In genomic region chr10:127599252-127599651, GRCm38 (mm10) we compare ENCODE assay signal across 9 mouse cellular contexts. TPM values are rescaled to one million over a fixed set of nuclear protein-coding genes. Genes with fewer than 3 reads are reported as not detected.
DNase-seq lines count a peak whose midpoint lies in the region; ATAC-seq and TF ChIP-seq lines count a peak whose summit lies in the region.
"Had no signal": no experiment of that assay in that cellular context is flagged by ENCODE, and none has a peak within 500 bp of the region (broad histone marks: within the 10 kb centered on the region; RNA-seq: fewer than 3 reads in every experiment).

No protein-coding gene starts in this region.

- TF ChIP-seq POLR2A in small intestine, adult 2 months (IDR thresholded peaks at IDR 0.05; ENCODE audit: low read depth, low read length), result no peak

- WGBS in heart, embryonic 16.5 days, result 85% methylated on average over 11 of the region's 11 CpGs
- WGBS in lung, embryonic 16.5 days, result 83% methylated on average over 11 of the region's 11 CpGs
- 89% methylated on average over 11 of the region's 11 CpGs for WGBS in heart, postnatal 0 days
- 80% methylated on average over 11 of the region's 11 CpGs for WGBS in small intestine, adult 2 months

- no peak for DNase-seq in heart, postnatal 14 days
- no peak for DNase-seq in lung, postnatal 10 days
- no peak for DNase-seq in heart, postnatal 0 days (ENCODE audit: low spot score)
- no peak for DNase-seq in frontal cortex, postnatal 14 days (ENCODE audit: low spot score in 2 of 2)
- DNase-seq in ovary, postnatal 36 days (ENCODE audit: low spot score), result no peak
- DNase-seq: layer of hippocampus, postnatal 36 days had no signal

- H3K9me3 ChIP-seq in heart, embryonic 16.5 days (replicated peaks; ENCODE audit: control insufficient read depth, low read length), result no peaks in the 10 kb centered on the region
- H3K9me3 ChIP-seq in lung, embryonic 16.5 days (ENCODE audit: control insufficient read depth, low read length), result no peaks in the 10 kb centered on the region
- no peaks in the 10 kb centered on the region for H3K9me3 ChIP-seq in heart, postnatal 0 days (replicated peaks; ENCODE audit: control insufficient read depth, low read length)

- H3K36me3 ChIP-seq in heart, embryonic 16.5 days (ENCODE audit: control insufficient read depth, insufficient read depth), result 0 out of 2 replicates have a peak, but pooled peaks cover 2% of the 10 kb centered on the region
- H3K36me3 ChIP-seq in lung, embryonic 16.5 days (ENCODE audit: control insufficient read depth, insufficient read depth, low read length), result peaks cover 19% of the 10 kb centered on the region
- H3K36me3 ChIP-seq in heart, postnatal 0 days (replicated peaks; ENCODE audit: control insufficient read depth, insufficient read depth, low read length), result no peaks in the 10 kb centered on the region
- H3K36me3 ChIP-seq in small intestine, adult 2 months (ENCODE audit: control insufficient read depth, insufficient read depth, low read length), result peaks cover 21% of the 10 kb centered on the region

- no peak overlapping the region for H3K4me3 ChIP-seq in heart, embryonic 16.5 days (ENCODE audit: low read length)
- no peak overlapping the region for H3K4me3 ChIP-seq in lung, embryonic 16.5 days (ENCODE audit: low read length)
- H3K4me3 ChIP-seq in heart, postnatal 0 days (ENCODE audit: low read depth, low read length), result no peak overlapping the region
- H3K4me3 ChIP-seq in small intestine, adult 2 months (ENCODE audit: low read depth, low read length), result no peak overlapping the region

- H3K27ac ChIP-seq in heart, embryonic 16.5 days (ENCODE audit: low read length), result peak overlapping the region; percentile 72
- H3K27ac ChIP-seq in lung, embryonic 16.5 days (ENCODE audit: low read length), result peak overlapping the region; percentile 87
- peak overlapping the region; percentile 77 for H3K27ac ChIP-seq in heart, postnatal 0 days (ENCODE audit: low read depth)
- H3K27ac ChIP-seq in small intestine, adult 2 months (ENCODE audit: insufficient read depth, low read depth, low read length), result peak overlapping the region; percentile 68

- H3K27me3 ChIP-seq in heart, embryonic 16.5 days (ENCODE audit: control insufficient read depth, insufficient read depth, low read length), result no peaks in the 10 kb centered on the region
- no peaks in the 10 kb centered on the region for H3K27me3 ChIP-seq in lung, embryonic 16.5 days (ENCODE audit: control insufficient read depth, insufficient read depth, low read depth, low read length)
- no peaks in the 10 kb centered on the region for H3K27me3 ChIP-seq in heart, postnatal 0 days (ENCODE audit: control insufficient read depth, insufficient read depth, low read length)
- H3K27me3 ChIP-seq in small intestine, adult 2 months (ENCODE audit: control insufficient read depth, insufficient read depth, low read length), result no peaks in the 10 kb centered on the region

- intact Hi-C loops in heart, postnatal 14 days (cut with DNase I), result no loop called here

- ATAC-seq in heart, embryonic 16.5 days (replicated peaks; ENCODE audit: extremely low read depth, insufficient read depth, low FRiP score), result no peak
- ATAC-seq in lung, embryonic 16.5 days (ENCODE audit: low read depth), result no peak
- no peak for ATAC-seq in heart, postnatal 0 days (ENCODE audit: insufficient read depth, low read depth)

- H3K4me2 ChIP-seq in heart, embryonic 16.5 days (ENCODE audit: low read depth, low read length), result no peak overlapping the region
- H3K4me2 ChIP-seq in lung, embryonic 16.5 days (ENCODE audit: low read depth, low read length), result no peak overlapping the region
- H3K4me2 ChIP-seq in heart, postnatal 0 days (ENCODE audit: low read depth, low read length), result no peak overlapping the region

- peaks cover 44% of the 10 kb centered on the region for H3K4me1 ChIP-seq in heart, embryonic 16.5 days (ENCODE audit: control insufficient read depth, insufficient read depth, low read length)
- H3K4me1 ChIP-seq in lung, embryonic 16.5 days (replicated peaks; ENCODE audit: control insufficient read depth, insufficient read depth, low read length), result peaks cover 78% of the 10 kb centered on the region
- peaks cover 31% of the 10 kb centered on the region for H3K4me1 ChIP-seq in heart, postnatal 0 days (ENCODE audit: control insufficient read depth, insufficient read depth)
- peaks cover 47% of the 10 kb centered on the region; the same call in 1 of the 2 replicates for H3K4me1 ChIP-seq in small intestine, adult 2 months (ENCODE audit: control insufficient read depth, insufficient read depth, insufficient read length, low read length)

- no peak for TF ChIP-seq CTCF in heart, postnatal 0 days (IDR thresholded peaks at IDR 0.05; ENCODE audit: low read depth)
- no peak for TF ChIP-seq CTCF in small intestine, adult 2 months (IDR thresholded peaks at IDR 0.05; ENCODE audit: extremely low read depth, insufficient read length, insufficient replicate concordance, low read depth, low read length)

- no peak for TF ChIP-seq EP300 in heart, postnatal 0 days (IDR thresholded peaks at IDR 0.05; ENCODE audit: low read depth)

- H3K9ac ChIP-seq in heart, embryonic 16.5 days (ENCODE audit: low read length), result no peak overlapping the region
- no peak overlapping the region for H3K9ac ChIP-seq in lung, embryonic 16.5 days (ENCODE audit: low read length)
- no peak overlapping the region for H3K9ac ChIP-seq in heart, postnatal 0 days (replicated peaks; ENCODE audit: low read depth, low read length)

RNA-seq across cellular contexts. Expression of gene Lrp1, which starts 21.7 kb away (rescaled TPM):
- 33.4 and 34.4 TPM in 2 replicates for polyA plus RNA-seq in heart, embryonic 16.5 days (2015; fragmentation: Nextera tagmentation; extraction: Ambion mirVana)
- 100 to 1,000 TPM in 1 of 2 experiments, 10 to 100 TPM in 1; 85.0 to 105 TPM for total RNA-seq in heart, postnatal 14 days (2021)
- polyA plus RNA-seq in lung, embryonic 16.5 days (2015; fragmentation: Nextera tagmentation; extraction: Ambion mirVana), result 78.9 and 83.6 TPM in 2 replicates
- 37.0 and 65.9 TPM in 2 replicates for total RNA-seq in heart, postnatal 0 days (2014; rRNA removed; ENCODE audit: low replicate concordance)
- 15.4 and 15.7 TPM in 2 replicates for polyA plus RNA-seq in heart, postnatal 0 days (2015; fragmentation: Nextera tagmentation; extraction: Ambion mirVana)
- 82.4 and 200 TPM in 2 replicates for polyA plus RNA-seq in small intestine, adult 2 months (2012; rRNA removed)

RNA-seq across cellular contexts. Expression of gene Stat6, which starts 43.5 kb away (rescaled TPM):
- 36.1 and 36.7 TPM in 2 replicates for polyA plus RNA-seq in heart, embryonic 16.5 days (2015; fragmentation: Nextera tagmentation; extraction: Ambion mirVana)
- 10 to 100 TPM; 46.9 to 49.9 TPM for total RNA-seq in heart, postnatal 14 days (2021)
- polyA plus RNA-seq in lung, embryonic 16.5 days (2015; fragmentation: Nextera tagmentation; extraction: Ambion mirVana), result 47.4 and 49.2 TPM in 2 replicates
- total RNA-seq in heart, postnatal 0 days (2014; rRNA removed; ENCODE audit: low replicate concordance), result 38.1 and 42.3 TPM in 2 replicates
- polyA plus RNA-seq in heart, postnatal 0 days (2015; fragmentation: Nextera tagmentation; extraction: Ambion mirVana), result 24.0 and 24.6 TPM in 2 replicates
- 45.7 and 101 TPM in 2 replicates for polyA plus RNA-seq in small intestine, adult 2 months (2012; rRNA removed)
